Comparison of ENCODE assay signal across 27 mouse cellular contexts in the genomic region with DNA sequence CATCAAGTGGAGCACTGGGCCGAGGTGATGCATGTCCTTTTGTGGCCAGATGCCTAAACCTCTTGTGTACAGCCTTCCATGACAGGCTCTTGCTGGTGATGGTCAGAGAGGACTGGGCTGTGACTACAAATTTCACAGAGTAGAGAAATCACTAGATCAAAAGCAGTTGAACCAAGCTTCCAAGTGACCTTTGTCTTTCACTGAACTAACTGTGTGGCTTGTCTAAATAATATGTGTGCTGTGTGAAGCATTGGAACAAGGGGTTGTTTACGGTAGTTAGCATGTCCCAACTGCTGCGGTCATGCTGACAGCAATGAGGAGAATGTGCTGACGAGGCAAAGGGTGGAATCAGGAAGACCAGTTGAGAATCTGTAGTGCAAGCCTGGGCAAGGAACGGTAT. TPM values are rescaled to one million over a fixed set of nuclear protein-coding genes. Genes with fewer than 3 reads are reported as not detected.
DNase-seq lines count a peak whose midpoint lies in the region; ATAC-seq and TF ChIP-seq lines count a peak whose summit lies in the region.
"Had no signal": no experiment of that assay in that cellular context is flagged by ENCODE, and none has a peak within 500 bp of the region (broad histone marks: within the 10 kb centered on the region; RNA-seq: fewer than 3 reads in every experiment).

No protein-coding gene starts in this region.

- DNase-seq in kidney, postnatal 0 days (ENCODE audit: low spot score) = peak; percentile 26
- no peak for DNase-seq in liver
- no peak for DNase-seq in lung, postnatal 14 days
- DNase-seq in lung, postnatal 10 days = peak; percentile 44
- no peak for DNase-seq in gastrocnemius, adult 2 months
- DNase-seq: adrenal gland, postnatal 10 days; adrenal gland, postnatal 36 days; B cell, adult 2 months; cerebellum, adult 18-20 months; cerebellum, adult 9-10 months; cerebellum, postnatal 14 days; gastrocnemius, postnatal 14 days; heart, postnatal 10 days; heart, postnatal 36 days had no signal

- H3K9me3 ChIP-seq in kidney, postnatal 0 days (replicated peaks; ENCODE audit: low read length) = no peaks in the 10 kb centered on the region
- no peaks in the 10 kb centered on the region for H3K9me3 ChIP-seq in kidney, embryonic 14.5 days (ENCODE audit: control insufficient read depth, low read length)
- no peaks in the 10 kb centered on the region for H3K9me3 ChIP-seq in liver, embryonic 16.5 days (replicated peaks; ENCODE audit: control insufficient read depth, low read length)
- no peaks in the 10 kb centered on the region for H3K9me3 ChIP-seq in lung, embryonic 16.5 days (ENCODE audit: control insufficient read depth, low read length)
- H3K9me3 ChIP-seq: forebrain, embryonic 10.5 days; forebrain, embryonic 13.5 days; heart, embryonic 12.5 days; heart, embryonic 15.5 days; hindbrain, embryonic 10.5 days; hindbrain, embryonic 13.5 days had no signal

- intact Hi-C loops in gastrocnemius, adult 2 months (cut with DNase I) = no loop called here

- H3K27ac ChIP-seq in kidney, postnatal 0 days = no peak overlapping the region
- H3K27ac ChIP-seq in kidney, embryonic 14.5 days (ENCODE audit: low read depth, low read length) = no peak overlapping the region
- H3K27ac ChIP-seq in liver, embryonic 16.5 days (ENCODE audit: low read length) = no peak overlapping the region
- no peak overlapping the region for H3K27ac ChIP-seq in lung, embryonic 16.5 days (ENCODE audit: low read length)
- no peak overlapping the region for H3K27ac ChIP-seq in gastrocnemius, adult 2 months
- H3K27ac ChIP-seq: forebrain, embryonic 10.5 days; forebrain, embryonic 13.5 days; heart, embryonic 15.5 days; hindbrain, embryonic 10.5 days; hindbrain, embryonic 13.5 days had no signal

- no peak for ATAC-seq in kidney, postnatal 0 days (replicated peaks; ENCODE audit: low FRiP score, low read depth)
- ATAC-seq in kidney, embryonic 14.5 days (ENCODE audit: low FRiP score, low TSS enrichment) = no peak
- peak; percentile 80 for ATAC-seq in liver, embryonic 16.5 days (ENCODE audit: low read depth)
- ATAC-seq in lung, embryonic 16.5 days (ENCODE audit: low read depth) = peak; percentile 92
- ATAC-seq: forebrain, embryonic 13.5 days; forebrain, embryonic 16.5 days; Patski had no signal

- H3K4me3 ChIP-seq in kidney, postnatal 0 days (replicated peaks; ENCODE audit: low read depth, low read length) = no peak overlapping the region
- no peak overlapping the region for H3K4me3 ChIP-seq in kidney, embryonic 14.5 days (ENCODE audit: low read length)
- no peak overlapping the region for H3K4me3 ChIP-seq in liver, embryonic 16.5 days (ENCODE audit: low read depth, low read length)
- H3K4me3 ChIP-seq in lung, embryonic 16.5 days (ENCODE audit: low read length) = no peak overlapping the region
- H3K4me3 ChIP-seq in gastrocnemius, adult 2 months = no peak overlapping the region
- H3K4me3 ChIP-seq: forebrain, embryonic 10.5 days; forebrain, embryonic 13.5 days; heart, embryonic 12.5 days; heart, embryonic 15.5 days; hindbrain, embryonic 10.5 days; hindbrain, embryonic 13.5 days had no signal

- no peak overlapping the region for H3K9ac ChIP-seq in kidney, postnatal 0 days (ENCODE audit: low read depth, low read length)
- H3K9ac ChIP-seq in kidney, embryonic 14.5 days (ENCODE audit: low read depth, low read length) = no peak overlapping the region
- H3K9ac ChIP-seq in liver, embryonic 16.5 days (ENCODE audit: low read depth, low read length) = no peak overlapping the region
- no peak overlapping the region for H3K9ac ChIP-seq in lung, embryonic 16.5 days (ENCODE audit: low read length)
- H3K9ac ChIP-seq: forebrain, embryonic 13.5 days; heart, embryonic 12.5 days; heart, embryonic 15.5 days; hindbrain, embryonic 13.5 days had no signal

- H3K4me2 ChIP-seq in kidney, postnatal 0 days (ENCODE audit: low read length) = no peak overlapping the region
- H3K4me2 ChIP-seq in kidney, embryonic 14.5 days (replicated peaks; ENCODE audit: low read depth, low read length) = no peak overlapping the region
- H3K4me2 ChIP-seq in liver, embryonic 16.5 days (ENCODE audit: low read depth, low read length) = no peak overlapping the region
- H3K4me2 ChIP-seq in lung, embryonic 16.5 days (ENCODE audit: low read depth, low read length) = no peak overlapping the region
- H3K4me2 ChIP-seq: forebrain, embryonic 13.5 days; heart, embryonic 12.5 days; heart, embryonic 15.5 days; hindbrain, embryonic 13.5 days had no signal

- TF ChIP-seq CTCF in kidney, postnatal 0 days (IDR thresholded peaks at IDR 0.05; ENCODE audit: low read depth) = no peak
- TF ChIP-seq CTCF in gastrocnemius, adult 2 months (IDR thresholded peaks at IDR 0.05) = no peak

- no peaks in the 10 kb centered on the region for H3K36me3 ChIP-seq in kidney, postnatal 0 days (ENCODE audit: insufficient read depth, low read length)
- H3K36me3 ChIP-seq in kidney, embryonic 14.5 days (ENCODE audit: control insufficient read depth, insufficient read depth, low read length) = no peaks in the 10 kb centered on the region
- H3K36me3 ChIP-seq in liver, embryonic 16.5 days (ENCODE audit: control insufficient read depth, insufficient read depth) = no peaks in the 10 kb centered on the region
- H3K36me3 ChIP-seq in lung, embryonic 16.5 days (ENCODE audit: control insufficient read depth, insufficient read depth, low read length) = no peaks in the 10 kb centered on the region
- H3K36me3 ChIP-seq: forebrain, embryonic 10.5 days; G1E; heart, embryonic 12.5 days; heart, embryonic 15.5 days; hindbrain, embryonic 10.5 days; hindbrain, embryonic 13.5 days had no signal

- 60% methylated on average over 5 of the region's 5 CpGs for WGBS in kidney, postnatal 0 days
- WGBS in kidney, embryonic 14.5 days = 69% methylated on average over 5 of the region's 5 CpGs
- WGBS in liver, embryonic 16.5 days (ENCODE audit: insufficient replicate concordance) = 48% methylated on average over 5 of the region's 5 CpGs
- 41% methylated on average over 5 of the region's 5 CpGs for WGBS in lung, embryonic 16.5 days

- H3K4me1 ChIP-seq in kidney, postnatal 0 days (replicated peaks; ENCODE audit: insufficient read depth, low read length) = no peaks in the 10 kb centered on the region
- no peaks in the 10 kb centered on the region for H3K4me1 ChIP-seq in kidney, embryonic 14.5 days (ENCODE audit: control insufficient read depth, insufficient read depth, low read length)
- no peaks in the 10 kb centered on the region for H3K4me1 ChIP-seq in liver, embryonic 16.5 days (ENCODE audit: control insufficient read depth, low read depth, low read length)
- H3K4me1 ChIP-seq in lung, embryonic 16.5 days (replicated peaks; ENCODE audit: control insufficient read depth, insufficient read depth, low read length) = no peaks in the 10 kb centered on the region
- H3K4me1 ChIP-seq: forebrain, embryonic 10.5 days; forebrain, embryonic 13.5 days; heart, embryonic 12.5 days; heart, embryonic 15.5 days; hindbrain, embryonic 10.5 days; hindbrain, embryonic 13.5 days had no signal

- no peaks in the 10 kb centered on the region for H3K27me3 ChIP-seq in kidney, postnatal 0 days (ENCODE audit: insufficient read depth, low read length)
- no peaks in the 10 kb centered on the region for H3K27me3 ChIP-seq in kidney, embryonic 14.5 days (ENCODE audit: control insufficient read depth, insufficient read depth, low read length)
- no peaks in the 10 kb centered on the region for H3K27me3 ChIP-seq in liver, embryonic 16.5 days (ENCODE audit: control insufficient read depth, insufficient read depth, low read depth, low read length)
- H3K27me3 ChIP-seq in lung, embryonic 16.5 days (ENCODE audit: control insufficient read depth, insufficient read depth, low read depth, low read length) = no peaks in the 10 kb centered on the region
- H3K27me3 ChIP-seq: CH12.LX; forebrain, embryonic 13.5 days; heart, embryonic 15.5 days; hindbrain, embryonic 13.5 days had no signal

RNA-seq across cellular contexts. Expression of gene D16Ertd472e, which starts 55.3 kb away (rescaled TPM):
- 8.4 and 8.9 TPM in 2 replicates for polyA plus RNA-seq in kidney, postnatal 0 days (2015; fragmentation: Nextera tagmentation; extraction: Ambion mirVana)
- polyA plus RNA-seq in kidney, embryonic 14.5 days (2014; fragmentation: Nextera tagmentation; extraction: Ambion mirVana) = 12.7 and 17.9 TPM in 2 replicates
- polyA plus RNA-seq in liver, embryonic 16.5 days (2015; fragmentation: Nextera tagmentation; extraction: Ambion mirVana) = 3.3 and 3.4 TPM in 2 replicates
- 12.8 and 13.4 TPM in 2 replicates for polyA plus RNA-seq in lung, embryonic 16.5 days (2015; fragmentation: Nextera tagmentation; extraction: Ambion mirVana)
- total RNA-seq in gastrocnemius, adult 2 months (2021) = 1 to 10 TPM; 3.5 TPM
- total RNA-seq: G1E had no signal
- polyA plus RNA-seq: G1E had no signal

Comparison
In these comparisons a context has a peak if more than half of its experiments do, and no peak if none do; other contexts are left out.
1. DNase-seq: peak in kidney, postnatal 0 days (single experiment) and lung, postnatal 10 days (single experiment); none in liver (single experiment), lung, postnatal 14 days (single experiment) and gastrocnemius, adult 2 months (single experiment).
2. ATAC-seq: peak in liver, embryonic 16.5 days (single experiment) and lung, embryonic 16.5 days (single experiment); none in kidney, postnatal 0 days (single experiment) and kidney, embryonic 14.5 days (single experiment).